10 mouse cellular contexts compared by ENCODE assay signal in genomic region chr10:93338526-93338925, GRCm38 (mm10).
"Had no signal": no experiment of that assay in that cellular context is flagged by ENCODE, and none has a peak within 500 bp of the region (broad histone marks: within the 10 kb centered on the region; RNA-seq: fewer than 3 reads in every experiment).

No protein-coding gene starts in this region.

- H3K27ac ChIP-seq: limb, embryonic 12.5 days; liver, embryonic 14.5 days; midbrain, embryonic 13.5 days had no signal

- H3K27me3 ChIP-seq: limb, embryonic 12.5 days; midbrain, embryonic 13.5 days had no signal

- ATAC-seq: lung, postnatal 0 days; midbrain, embryonic 13.5 days had no signal

- H3K9ac ChIP-seq: limb, embryonic 12.5 days; liver, embryonic 14.5 days; midbrain, embryonic 13.5 days had no signal

- H3K4me1 ChIP-seq: limb, embryonic 12.5 days; midbrain, embryonic 13.5 days had no signal

- H3K4me2 ChIP-seq: limb, embryonic 12.5 days; midbrain, embryonic 13.5 days had no signal

- H3K4me3 ChIP-seq: limb, embryonic 12.5 days; midbrain, embryonic 13.5 days had no signal

- H3K9me3 ChIP-seq: limb, embryonic 12.5 days had no signal

- DNase-seq: kidney, postnatal 14 days; layer of hippocampus, postnatal 36 days; lung, adult 2 months; lung, postnatal 36 days; right cerebral cortex, postnatal 14 days; thymus, postnatal 36 days had no signal

- H3K36me3 ChIP-seq: limb, embryonic 12.5 days; midbrain, embryonic 13.5 days had no signal
